Mouse (Mus musculus) urinary bladder, postnatal 14 days (tissue): ENCODE measurements around the gene Nmbr.

Experiments used
- DNase-seq: peaks from one replicate; pipeline ENCODE4 v3.0.0; 2021; ENCODE audit warnings: low spot score

Nmbr gene

DNA sequence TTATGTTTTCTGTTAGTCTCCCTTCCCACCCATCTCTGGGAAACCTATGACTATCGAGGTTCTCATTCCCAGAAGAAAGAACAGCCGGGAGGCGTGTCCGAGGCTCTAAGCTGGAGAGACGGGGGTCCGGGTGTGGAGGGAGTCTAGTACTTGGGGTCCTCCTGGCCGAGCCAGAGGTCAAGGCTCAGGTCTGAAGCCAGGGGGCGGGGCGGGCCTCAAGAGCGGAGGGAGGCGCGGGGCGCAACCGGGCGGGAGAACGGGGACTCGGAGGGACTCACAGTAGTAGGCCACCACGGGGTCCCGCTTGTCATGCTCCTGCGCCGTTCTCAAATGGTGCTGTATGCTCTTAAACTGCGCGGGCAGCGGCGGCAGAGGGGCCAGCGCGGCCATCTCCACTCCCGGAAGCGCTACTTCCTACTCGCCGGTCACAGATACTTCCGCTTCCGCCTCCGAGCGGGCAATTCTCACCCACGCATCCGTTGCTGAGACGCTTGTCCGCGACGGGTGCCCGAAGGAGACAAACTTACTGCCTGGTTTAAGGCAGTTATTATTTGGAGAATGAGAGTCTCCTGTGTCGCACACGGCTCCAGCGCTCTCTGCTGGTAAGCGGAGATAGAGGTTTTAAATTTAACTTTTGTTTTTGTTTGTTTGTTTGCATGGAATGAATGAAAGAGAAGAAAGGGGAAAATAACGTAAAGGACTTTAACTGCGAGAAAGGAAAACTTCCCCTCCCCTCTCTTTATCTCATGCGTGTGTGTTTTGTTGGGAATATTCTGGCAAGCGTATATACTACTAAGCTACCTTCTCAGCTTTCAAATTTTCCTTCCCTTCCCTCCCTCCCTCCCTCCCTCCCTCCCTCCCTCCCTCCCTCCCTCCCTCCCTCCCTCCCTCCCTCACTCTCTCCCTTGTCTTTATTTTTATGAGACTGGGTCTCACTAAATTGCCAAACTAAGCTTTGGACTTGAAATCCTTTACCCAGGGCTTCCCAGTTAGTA, at the start of gene Nmbr, which contains the start of gene Vta1:
Gene Nmbr (plus strand): TSS at position 520 of the 995 bp plus-strand sequence.
Gene Vta1 (minus strand): TSS at position 489 of the 995 bp plus-strand sequence.
- DNase-seq = peak; percentile 98

DNA sequence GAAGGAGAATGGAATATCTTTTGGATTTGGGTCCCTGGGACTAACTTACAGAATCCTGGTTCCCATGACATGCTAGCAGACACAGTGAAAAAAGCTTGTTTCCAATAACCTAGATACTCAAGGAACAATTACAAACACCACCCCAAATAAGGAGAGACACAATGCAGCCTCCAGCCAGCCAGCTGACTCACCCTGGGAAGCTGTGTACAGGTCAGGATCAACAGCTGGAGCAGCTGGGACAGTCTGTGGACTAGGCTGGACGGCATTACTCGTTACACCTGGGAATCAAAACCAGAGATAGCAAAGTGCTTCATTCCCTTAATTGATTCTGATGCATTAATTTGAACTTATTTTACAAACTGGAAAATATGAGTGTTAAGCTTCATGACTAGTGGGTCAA, 44.5 kb upstream of the Nmbr start:
- no peak for DNase-seq

DNA sequence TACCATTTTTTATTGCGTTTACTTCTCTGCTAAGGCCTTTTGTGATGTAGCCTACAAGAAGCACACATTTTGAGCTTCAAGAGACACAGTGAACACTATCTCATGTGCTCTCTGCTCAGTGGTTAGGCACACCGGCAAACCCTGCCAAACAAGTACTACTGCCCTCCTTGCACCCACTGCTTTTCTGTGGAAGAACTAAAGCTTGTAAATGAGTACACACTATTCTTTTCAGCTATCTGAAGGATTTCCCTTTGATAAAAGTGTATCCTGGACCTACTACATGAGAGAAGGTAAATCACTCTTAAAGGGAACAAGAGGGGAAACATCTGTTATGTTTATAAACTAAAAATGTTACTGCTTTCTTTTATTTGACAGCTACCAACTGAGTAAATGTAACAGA, 39.2 kb upstream of the Nmbr start:
- DNase-seq = no peak

DNA sequence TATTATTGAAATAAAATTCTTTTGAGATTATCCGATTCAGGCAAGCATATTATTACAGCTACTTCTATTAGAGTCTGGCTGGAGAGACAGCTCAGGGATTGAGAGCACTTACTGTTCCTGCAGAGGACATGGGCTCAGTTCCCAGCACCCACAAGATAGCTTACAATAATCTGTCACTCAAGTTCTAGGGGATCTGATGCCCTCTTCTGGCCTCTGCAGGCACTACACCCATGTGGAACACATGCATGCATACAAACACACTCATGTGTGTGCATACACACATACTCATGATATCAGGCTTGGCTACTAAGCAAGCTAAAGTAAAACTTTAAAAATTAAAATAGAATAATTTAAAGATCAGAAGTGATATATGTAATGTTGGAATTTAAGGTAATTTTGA, 19.7 kb upstream of the Nmbr start:
- no peak for DNase-seq

DNA sequence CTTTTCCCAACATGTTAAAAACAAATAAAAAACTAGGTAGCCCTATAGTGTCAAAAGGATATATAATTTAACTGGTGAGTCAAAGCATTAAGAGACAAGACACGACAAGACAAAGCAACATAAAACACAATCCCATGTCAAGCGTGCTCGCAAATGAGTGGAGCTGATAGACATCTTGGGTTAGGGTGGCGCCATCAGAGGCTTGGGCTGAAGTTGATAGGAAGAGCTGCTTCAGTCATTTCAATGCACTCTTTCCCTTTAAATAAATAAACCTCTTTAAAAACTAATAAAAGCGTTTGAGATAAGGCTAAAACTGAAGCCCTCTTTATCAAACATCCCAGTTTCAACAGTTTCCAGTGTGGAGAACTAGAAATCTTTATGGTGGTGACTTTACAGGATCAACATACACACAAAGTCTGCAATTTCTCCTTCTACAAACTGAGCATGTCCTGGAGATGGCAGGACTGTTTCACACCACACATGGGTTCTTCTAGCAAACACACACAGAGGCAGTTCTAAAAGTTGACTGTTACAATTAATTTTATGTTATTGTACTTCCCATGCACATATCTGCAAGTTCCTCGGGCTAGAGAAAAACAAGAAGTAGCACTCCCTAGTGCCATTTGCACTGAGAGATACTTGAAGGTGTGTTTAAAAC, 16.5 kb upstream of the Nmbr start:
- no peak for DNase-seq

DNA sequence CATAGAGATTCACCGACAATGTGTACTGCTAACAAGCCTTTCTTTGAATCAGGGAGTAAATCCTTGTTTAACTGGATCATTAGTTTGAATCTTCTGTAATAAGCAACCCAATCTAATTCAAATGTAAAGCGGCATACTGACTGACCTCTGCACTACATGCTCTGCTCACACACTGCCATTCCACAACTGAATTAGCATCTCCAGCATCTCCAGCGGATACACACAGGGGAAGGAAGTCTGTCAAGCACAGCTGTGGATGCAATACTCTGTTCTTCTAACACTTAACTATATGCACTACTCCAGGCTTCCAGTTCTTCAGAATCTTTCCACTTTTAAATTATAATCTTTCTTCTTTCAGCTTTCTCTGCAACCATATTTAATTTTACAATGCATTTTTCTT, 15.0 kb upstream of the Nmbr start:
- no peak for DNase-seq

DNA sequence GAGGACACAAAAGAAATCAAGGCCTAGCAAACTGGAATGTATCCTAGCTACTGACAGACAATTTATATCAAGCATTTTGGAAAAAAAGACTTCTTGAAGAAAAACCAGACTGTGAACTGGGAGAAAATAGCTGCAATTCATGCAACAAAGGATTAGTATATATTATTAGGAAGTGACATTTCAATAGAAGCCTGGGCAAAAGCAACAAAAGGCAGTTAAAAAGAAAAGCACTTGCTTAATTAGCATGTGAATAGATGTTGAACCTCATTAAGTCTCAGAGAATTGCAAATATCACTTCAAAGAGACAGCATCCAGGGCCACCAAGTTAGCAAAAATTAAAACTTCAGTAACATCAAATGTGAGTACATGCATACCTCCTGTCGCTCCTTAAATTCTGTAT, 2.2 kb upstream of the Nmbr start:
- no peak for DNase-seq

DNA sequence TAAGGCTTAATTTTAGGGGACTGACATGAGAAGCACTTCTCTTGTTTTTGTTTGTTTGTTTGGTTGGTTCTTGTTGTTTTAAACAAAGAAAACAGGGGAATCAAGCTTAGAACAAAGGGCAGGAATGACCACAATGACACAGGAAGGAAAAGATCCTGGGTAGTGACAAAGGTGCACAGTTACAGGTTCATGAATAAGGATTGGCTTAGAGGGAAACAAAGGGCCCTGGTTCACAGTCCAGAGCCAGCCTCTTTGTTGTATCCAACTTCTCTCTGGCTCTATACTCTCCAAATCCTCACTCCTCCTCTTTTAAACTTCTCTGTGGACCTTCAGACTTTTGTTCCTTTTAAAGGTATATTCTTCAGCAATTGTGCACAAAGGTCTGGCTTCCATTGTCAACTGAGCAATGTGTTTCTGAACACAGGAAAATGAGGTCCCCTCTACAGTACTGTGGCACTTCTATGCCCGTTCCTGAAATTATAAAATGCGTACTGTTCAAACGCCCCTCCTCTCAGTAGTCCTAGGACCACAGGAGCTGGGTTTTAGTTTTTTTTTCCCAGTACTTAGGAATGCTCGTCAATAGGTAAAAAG, 1.5 kb upstream of the Nmbr start:
- DNase-seq = no peak

DNA sequence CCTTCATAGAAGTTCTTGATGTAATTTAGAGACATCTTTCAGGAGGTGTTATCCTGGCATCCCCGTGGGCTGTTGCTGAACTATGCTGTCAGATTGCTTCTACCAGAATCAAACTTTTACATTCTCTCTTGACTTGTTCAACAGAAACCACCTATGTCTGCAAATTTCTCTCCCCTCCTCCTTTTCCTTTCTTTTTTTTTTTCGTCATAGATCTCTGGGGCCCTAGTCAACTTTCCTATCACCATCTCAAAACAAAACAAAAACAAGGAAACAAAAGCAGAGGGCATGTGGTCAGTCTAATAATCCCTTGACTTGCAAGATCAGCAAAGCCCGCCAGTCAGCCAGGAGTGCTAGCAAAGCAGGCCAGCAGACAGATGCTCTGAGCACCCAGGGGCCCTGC, 12.7 kb downstream of the Nmbr start, which contains the start of gene Gje1:
Gene Gje1 (minus strand): TSS at position 101 of the 400 bp plus-strand sequence.
- DNase-seq = no peak

DNA sequence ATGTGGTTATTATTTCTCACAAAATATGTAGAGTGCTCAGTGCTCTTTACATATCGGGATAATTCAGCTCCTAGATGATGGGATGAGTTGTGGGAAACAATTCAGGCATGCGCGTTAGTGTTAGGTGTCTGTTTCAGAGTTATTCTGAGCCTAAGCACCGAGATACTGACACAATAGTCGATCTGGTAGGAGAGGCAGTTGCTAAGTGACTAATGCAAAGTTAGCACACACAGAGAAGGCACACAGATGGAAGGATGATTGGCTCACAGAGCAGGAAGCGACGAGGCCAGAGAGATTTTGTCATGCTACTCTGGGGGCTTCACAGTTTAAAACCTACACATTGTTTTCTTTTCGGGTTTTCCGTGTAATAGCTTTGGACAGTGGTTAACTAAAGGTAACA, 20.3 kb downstream of the Nmbr start:
- DNase-seq = no peak

DNA sequence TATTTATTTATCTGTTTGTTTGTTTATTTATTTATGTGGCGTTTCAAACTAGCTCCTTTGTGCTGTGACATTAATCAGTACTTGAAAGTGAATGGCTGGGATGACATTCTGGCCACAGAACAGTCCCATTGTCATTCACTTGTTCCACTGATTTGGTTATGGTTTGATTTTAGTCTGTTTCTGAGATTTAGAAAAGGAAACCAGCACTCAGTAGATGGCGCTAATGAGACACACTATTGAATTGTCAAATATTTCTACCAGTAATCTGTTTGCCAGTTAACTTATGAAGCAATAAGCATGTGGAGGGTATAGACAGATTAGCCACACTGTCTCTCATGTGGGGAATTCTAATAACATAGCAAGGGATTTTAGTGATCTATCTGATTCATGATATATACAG, 28.9 kb downstream of the Nmbr start:
- DNase-seq = peak; percentile 10

DNA sequence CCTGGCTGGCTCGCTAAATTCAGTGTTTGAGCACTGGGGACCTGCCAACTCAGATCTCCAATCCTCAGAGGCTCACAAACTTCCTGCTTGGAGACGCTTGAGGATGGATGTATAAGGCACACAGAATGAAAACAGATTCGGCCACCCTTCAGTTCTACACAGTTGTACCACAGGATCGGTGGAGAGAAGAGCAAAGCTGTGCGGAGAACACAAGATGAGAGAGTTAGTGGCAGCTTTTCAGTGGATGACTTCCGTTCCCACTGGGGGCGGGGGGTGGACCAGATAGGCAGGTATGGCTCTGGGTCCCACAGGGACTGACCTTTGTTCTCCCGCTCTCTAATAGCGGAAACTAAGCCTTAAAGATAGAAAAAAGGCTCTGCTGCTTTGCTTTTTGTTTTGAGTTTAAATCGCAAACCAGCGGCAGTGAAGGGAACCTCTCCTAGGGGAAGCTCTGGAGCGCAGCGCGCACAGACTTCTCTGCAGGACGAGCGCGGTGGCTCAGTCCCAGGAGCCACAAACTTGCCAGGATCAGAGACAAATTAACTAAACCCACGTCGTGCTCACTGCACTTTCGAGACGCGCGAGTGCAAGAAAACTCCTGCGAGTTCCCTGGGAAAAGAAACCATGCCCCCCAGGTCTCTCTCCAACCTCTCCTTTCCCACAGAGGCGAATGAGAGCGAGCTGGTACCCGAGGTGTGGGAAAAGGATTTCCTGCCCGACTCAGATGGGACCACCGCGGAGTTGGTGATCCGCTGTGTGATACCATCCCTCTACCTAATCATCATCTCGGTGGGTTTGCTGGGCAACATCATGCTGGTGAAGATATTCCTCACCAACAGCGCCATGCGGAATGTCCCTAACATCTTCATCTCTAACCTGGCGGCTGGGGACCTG, 54.5 kb downstream of the Nmbr start:
- DNase-seq = no peak

DNA sequence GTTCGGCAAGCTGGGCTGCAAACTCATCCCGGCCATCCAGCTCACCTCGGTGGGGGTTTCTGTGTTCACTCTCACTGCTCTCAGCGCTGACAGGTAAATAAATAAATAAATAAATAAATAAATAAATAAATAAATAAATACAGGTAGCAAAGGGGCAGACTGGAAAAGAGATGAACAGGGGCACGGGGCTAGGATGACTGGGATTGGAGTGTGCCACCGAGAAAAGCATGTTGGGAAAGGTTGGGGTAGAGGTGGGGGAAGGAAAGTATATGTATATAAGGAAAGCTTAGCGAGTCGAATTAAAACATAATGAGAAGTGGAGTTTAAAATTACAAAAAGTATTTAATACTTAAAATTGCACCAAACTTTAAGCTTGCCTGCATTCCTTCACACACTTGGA, 55.2 kb downstream of the Nmbr start:
- DNase-seq = no peak

DNA sequence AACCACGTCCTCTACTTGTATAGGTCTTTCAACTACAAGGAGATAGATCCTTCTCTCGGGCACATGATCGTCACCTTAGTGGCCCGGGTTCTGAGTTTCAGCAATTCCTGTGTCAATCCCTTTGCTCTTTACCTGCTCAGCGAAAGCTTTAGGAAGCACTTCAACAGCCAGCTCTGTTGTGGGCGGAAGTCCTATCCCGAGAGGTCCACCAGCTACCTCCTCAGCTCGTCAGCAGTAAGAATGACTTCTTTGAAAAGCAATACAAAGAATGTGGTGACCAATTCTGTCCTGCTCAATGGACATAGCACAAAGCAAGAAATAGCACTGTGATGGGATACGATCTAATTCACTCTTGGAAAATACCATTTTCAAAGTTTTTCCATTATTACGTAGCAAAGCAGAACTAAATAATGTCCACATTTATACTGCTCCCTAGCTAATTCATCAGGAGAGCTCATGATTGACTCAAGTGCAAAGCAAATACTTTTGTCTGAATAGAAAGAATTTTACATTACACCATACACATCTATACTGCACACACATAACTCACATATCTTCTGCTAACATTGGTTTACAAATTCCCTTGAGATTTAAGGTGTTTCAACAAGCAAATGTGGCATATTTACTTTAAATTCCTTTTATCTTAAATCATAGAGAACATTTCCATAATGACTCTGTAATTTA, 65.0 kb downstream of the Nmbr start:
- DNase-seq = no peak

DNA sequence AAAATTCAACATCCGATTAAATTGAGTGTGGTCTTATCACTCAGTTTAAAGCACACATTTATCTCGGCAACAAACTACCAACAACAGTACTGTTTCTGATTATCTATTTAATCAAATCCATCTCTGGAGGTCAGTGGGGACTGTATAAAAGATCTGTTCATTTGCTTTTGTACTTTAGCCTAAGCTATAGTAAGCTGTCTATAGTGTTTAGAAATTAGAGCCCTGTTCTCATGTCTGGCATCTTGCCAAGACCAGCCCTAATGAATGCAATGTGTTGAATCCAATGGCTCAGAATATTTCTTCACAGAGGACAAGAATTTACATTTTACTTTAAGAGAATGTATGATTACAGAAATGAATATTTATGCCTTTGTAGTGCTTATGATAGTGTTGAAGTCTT, 69.1 kb downstream of the Nmbr start:
- DNase-seq = no peak

DNA sequence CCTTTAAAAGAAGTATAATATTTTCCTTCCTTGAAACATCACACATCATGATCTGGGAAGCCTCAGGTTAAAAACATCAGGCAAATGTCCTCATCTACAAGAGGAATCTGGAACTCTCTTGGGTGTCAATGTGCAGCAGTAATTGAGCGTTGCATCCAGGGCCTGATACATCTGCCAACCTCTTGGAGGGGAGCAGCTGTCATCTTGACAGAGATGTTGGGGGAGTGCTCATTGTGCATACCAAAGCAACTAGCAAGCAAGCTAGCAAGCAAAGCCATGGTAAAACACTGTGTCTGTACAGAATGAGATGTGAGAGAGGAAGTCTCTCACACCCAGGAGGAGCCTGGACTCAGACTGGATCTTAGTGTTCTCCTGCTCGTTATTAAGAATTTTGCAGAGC, 84.6 kb downstream of the Nmbr start:
- no peak for DNase-seq

DNA sequence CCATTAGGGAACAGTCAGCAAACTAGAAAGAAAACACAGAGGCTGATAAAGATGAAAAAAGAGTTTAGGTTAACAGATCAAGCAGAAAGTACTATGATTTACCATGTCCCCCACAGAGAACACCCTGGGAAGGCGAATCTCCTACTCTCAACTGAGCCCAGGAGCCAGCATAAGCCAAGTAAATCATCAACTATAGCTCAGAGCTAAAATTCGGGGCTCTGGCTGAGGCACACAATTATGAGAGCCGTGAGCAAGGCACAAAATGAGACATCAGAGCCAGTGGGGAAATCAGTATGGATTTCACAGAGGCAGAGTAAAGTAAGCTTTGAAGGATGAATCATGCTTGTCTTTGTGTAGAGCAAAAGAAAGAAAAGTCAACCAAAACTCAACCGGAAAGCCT, 111.6 kb downstream of the Nmbr start:
- no peak for DNase-seq
